Mouse (Mus musculus) CH12.LX (cell line): Measurements from ENCODE around the gene Ckmt1. TPM values are rescaled to one million over a fixed set of nuclear protein-coding genes. Genes with fewer than 3 reads are reported as not detected.

ENCODE experiments used
- DNase-seq: peaks from one replicate; pipeline ENCODE4 v3.0.0-alpha.2; 2013; ENCODE audit errors: extremely low read depth
- H3K27ac ChIP-seq: 2 replicates; pipeline ENCODE4 v1.5.1; 2012; ENCODE audit warnings: low read depth, mild to moderate bottlenecking, control low read depth, moderate library complexity; ENCODE audit not compliant: insufficient read depth
- H3K27me3 ChIP-seq: replicated peaks from 2 replicates; pipeline ENCODE3; 2012; ENCODE audit warnings: inconsistent platforms
- H3K36me3 ChIP-seq, 2 experiments: replicated peaks in 1 of 2; 2 replicates each; pipeline versions ENCODE3 to v1.6.1; 2012; ENCODE audit warnings: inconsistent platforms in 1 of 2, low read length in 1 of 2, mild to moderate bottlenecking in 1 of 2, mixed read lengths in 1 of 2, moderate library complexity in 1 of 2; ENCODE audit not compliant: control insufficient read depth in 1 of 2, insufficient read depth in 1 of 2
- H3K4me1 ChIP-seq, 2 experiments: 2 replicates each; pipeline ENCODE4 v1.6.1; 2012; ENCODE audit warnings: inconsistent platforms in 1 of 2, moderate library complexity in 1 of 2; ENCODE audit not compliant: insufficient read depth in 2 of 2, control insufficient read depth in 1 of 2
- H3K4me2 ChIP-seq: 2 replicates; pipeline ENCODE4 v1.6.1; 2012; ENCODE audit warnings: low read depth, mild to moderate bottlenecking, control low read depth; ENCODE audit not compliant: poor library complexity, insufficient read depth, severe bottlenecking
- H3K4me3 ChIP-seq, 3 experiments: fragments of 150-350 bp in 1 of 3; sonication (generic) in 1 of 3; replicated peaks in 1 of 3; 2 replicates each; pipeline versions ENCODE3 to v1.5.1; 2011 to 2012; ENCODE audit warnings: low read depth in 2 of 3, low read length in 2 of 3, mild to moderate bottlenecking in 2 of 3, moderate library complexity in 2 of 3, control low read depth in 1 of 3, improper control_type of control experiment in 1 of 3, inconsistent platforms in 1 of 3, mixed read lengths in 1 of 3; ENCODE audit not compliant: poor library complexity in 1 of 3
- H3K79me2 ChIP-seq: replicated peaks from 2 replicates; pipeline ENCODE4 v1.6.1; 2012; ENCODE audit warnings: mild to moderate bottlenecking, moderate library complexity; ENCODE audit not compliant: control insufficient read depth, poor library complexity, insufficient read depth, severe bottlenecking; ENCODE audit errors: extremely low read depth
- H3K9ac ChIP-seq: 2 replicates; pipeline ENCODE4 v1.6.1; 2012; ENCODE audit warnings: low read depth, mild to moderate bottlenecking, control low read depth, moderate library complexity; ENCODE audit not compliant: insufficient read depth
- H3K9me3 ChIP-seq: replicated peaks from 2 replicates; pipeline ENCODE3; 2012; ENCODE audit warnings: low read length, inconsistent platforms, mixed read lengths
- BHLHE40 ChIP-seq: IDR thresholded peaks from 2 replicates; pipeline ENCODE4 v1.6.1; 2011; ENCODE audit warnings: mild to moderate bottlenecking, low read depth, low read length, improper control_type of control experiment
- CHD1 ChIP-seq: IDR thresholded peaks from 2 replicates; pipeline ENCODE4 v1.6.1; 2012; ENCODE audit warnings: low read depth, low read length, improper control_type of control experiment, inconsistent platforms
- CHD2 ChIP-seq: IDR thresholded peaks from 2 replicates; pipeline ENCODE4 v1.6.1; 2011; ENCODE audit warnings: low read length, improper control_type of control experiment
- CTCF ChIP-seq, 2 experiments: IDR thresholded peaks in 1 of 2; conservative IDR thresholded peaks in 1 of 2; 2 replicates each; pipeline ENCODE4 v1.5.1; 2011 to 2012; ENCODE audit warnings: low read depth in 2 of 2, low read length in 2 of 2, improper control_type of control experiment in 1 of 2, inconsistent platforms in 1 of 2, mild to moderate bottlenecking in 1 of 2, moderate library complexity in 1 of 2
- ELF1 ChIP-seq: IDR thresholded peaks from 2 replicates; pipeline ENCODE4 v1.6.1; 2014; ENCODE audit warnings: low read depth, mild to moderate bottlenecking, inconsistent platforms, low read length, improper control_type of control experiment
- EP300 ChIP-seq: IDR thresholded peaks from 2 replicates; pipeline ENCODE4 v1.6.1; 2011; ENCODE audit warnings: low read length, improper control_type of control experiment
- ETS1 ChIP-seq: conservative IDR thresholded peaks from 2 replicates; pipeline ENCODE4 v1.6.1; 2012; ENCODE audit warnings: low read depth, mild to moderate bottlenecking, inconsistent platforms, low read length, improper control_type of control experiment, moderate library complexity
- MAFK ChIP-seq: IDR thresholded peaks from 2 replicates; pipeline ENCODE4 v1.6.1; 2011; ENCODE audit warnings: low read length, improper control_type of control experiment; ENCODE audit not compliant: insufficient replicate concordance
- MAX ChIP-seq: IDR thresholded peaks from 2 replicates; pipeline ENCODE4 v1.6.1; 2011; ENCODE audit warnings: low read length, improper control_type of control experiment
- MEF2A ChIP-seq: IDR thresholded peaks from 2 replicates; pipeline ENCODE4 v1.6.1; 2014; ENCODE audit warnings: low read depth, mild to moderate bottlenecking, inconsistent platforms, low read length, improper control_type of control experiment, borderline replicate concordance
- NELFE ChIP-seq: IDR thresholded peaks from 2 replicates; pipeline ENCODE4 v1.6.1; 2011; ENCODE audit warnings: low read depth, low read length, improper control_type of control experiment
- NRF1 ChIP-seq: IDR thresholded peaks from 2 replicates; pipeline ENCODE4 v1.6.1; 2014; ENCODE audit warnings: low read depth, mild to moderate bottlenecking, inconsistent platforms, low read length, improper control_type of control experiment, moderate library complexity
- PAX5 ChIP-seq: IDR thresholded peaks from 2 replicates; pipeline ENCODE4 v1.6.1; 2012; ENCODE audit warnings: low read length, inconsistent platforms, mixed read lengths
- RAD21 ChIP-seq: IDR thresholded peaks from 2 replicates; pipeline ENCODE4 v1.6.1; 2011; ENCODE audit warnings: low read depth, mild to moderate bottlenecking, low read length, improper control_type of control experiment, moderate library complexity
- SMC3 ChIP-seq: IDR thresholded peaks from 2 replicates; pipeline ENCODE4 v1.6.1; 2011; ENCODE audit warnings: low read depth, low read length, improper control_type of control experiment
- TCF12 ChIP-seq: IDR thresholded peaks from 2 replicates; pipeline ENCODE4 v1.6.1; 2014; ENCODE audit warnings: low read depth, mild to moderate bottlenecking, inconsistent platforms, low read length, improper control_type of control experiment
- USF1 ChIP-seq: IDR thresholded peaks from 2 replicates; pipeline ENCODE4 v1.6.1; 2014; ENCODE audit warnings: low read depth, mild to moderate bottlenecking, inconsistent platforms, low read length, improper control_type of control experiment
- ZC3H11A ChIP-seq: IDR thresholded peaks from 2 replicates; pipeline ENCODE4 v1.6.1; 2012; ENCODE audit warnings: low read depth, mild to moderate bottlenecking, inconsistent platforms, low read length, improper control_type of control experiment
- ZNF384 ChIP-seq: IDR thresholded peaks from 2 replicates; pipeline ENCODE4 v1.6.1; 2012; ENCODE audit warnings: low read depth, low read length, improper control_type of control experiment, inconsistent platforms
- dilution Hi-C: fragments of 300-500 bp; cut with MboI; formaldehyde crosslinking; loops from 2 replicates; pipeline ENCODE4 v1.14.3; 2020; ENCODE audit warnings: low sequenced_read_pairs; ENCODE audit not compliant: extremely low pct_unique_long_range_greater_than_20kb, extremely low pct_ligation_motif_present
- in situ Hi-C: fragments of 300-500 bp; cut with MboI; formaldehyde crosslinking; loops from 3 replicates; pipeline ENCODE4 v1.14.3; 2019; ENCODE audit warnings: low sequenced_read_pairs, low pct_ligation_motif_present, low pct_unique_long_range_greater_than_20kb, mixed read lengths
- polyA plus RNA-seq: library from polyadenylated mRNA; unstranded; fragments of >175 nt; gene quantifications from 2 replicates; pipeline ENCODE4 v1.2.1, GENCODE M21; 2012; ENCODE audit warnings: low read depth; ENCODE audit not compliant: insufficient read length
- total RNA-seq, 2 experiments: library from RNA; depleted of rRNA; stranded (reverse); fragments of 300-350 nt in 1 of 2; fragments of >200 nt in 1 of 2; gene quantifications; 2 replicates each; pipeline ENCODE4 v1.2.3; 2012 to 2014

Ckmt1 gene
- total and polyA plus RNA-seq, 3 experiments: 2.6 to 3.9 TPM; not detected in 1

DNA sequence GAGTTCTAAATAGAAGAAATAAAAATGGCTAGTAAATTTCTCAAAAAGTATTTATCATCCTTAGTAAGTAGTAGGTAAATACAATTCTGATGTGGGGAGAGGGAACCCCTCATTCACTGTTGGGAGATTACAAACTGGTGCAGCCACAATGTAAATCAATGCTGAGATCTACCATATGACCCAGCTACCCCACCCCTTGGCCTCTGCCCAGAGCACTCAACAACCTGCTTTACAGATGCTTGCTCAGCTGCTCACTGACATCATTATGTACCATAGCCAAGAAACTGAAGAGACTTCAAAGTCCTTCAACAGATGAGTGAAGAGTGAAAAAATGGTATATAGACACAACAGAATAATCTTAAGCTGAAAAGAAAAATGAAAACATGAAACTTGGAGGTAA lies 45.8 kb downstream of the Ckmt1 start:
- DNase-seq: no peak
- H3K4me3 ChIP-seq: no peak overlapping the region
- no peaks in the 10 kb centered on the region for H3K9me3 ChIP-seq
- H3K9ac ChIP-seq: no peak overlapping the region
- H3K27ac ChIP-seq: no peak overlapping the region
- dilution Hi-C loops (no loop called here), in situ Hi-C loops (no loop called here)
- no peaks in the 10 kb centered on the region for H3K27me3 ChIP-seq
- H3K36me3 ChIP-seq: no peaks in the 10 kb centered on the region
- H3K4me2 ChIP-seq: no peak overlapping the region
- no peaks in the 10 kb centered on the region for H3K4me1 ChIP-seq
- no peaks in the 10 kb centered on the region for H3K79me2 ChIP-seq
- TF ChIP-seq MAX (no peak), USF1 (no peak), CHD1 (no peak), CHD2 (no peak), MAFK (no peak), SMC3 (no peak)

DNA sequence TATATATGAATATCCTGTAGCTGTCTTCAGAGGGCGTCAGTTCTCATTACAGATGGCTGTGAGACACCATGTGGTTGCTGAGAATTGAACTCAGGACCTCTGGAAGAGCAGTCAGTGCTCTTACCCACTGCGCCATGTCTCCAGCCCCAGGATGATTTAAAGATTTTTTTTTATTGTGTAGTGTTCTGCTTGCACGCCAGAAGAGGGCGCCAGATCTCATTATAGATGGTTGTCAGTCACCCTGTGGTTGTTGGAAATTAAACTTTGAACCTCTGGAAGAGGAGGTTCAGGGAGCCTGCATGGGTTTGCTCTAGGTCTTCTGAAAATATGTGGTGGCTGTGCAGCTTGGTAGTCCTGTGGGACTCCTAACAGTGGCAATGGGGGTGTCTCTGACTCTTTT lies 50.6 kb downstream of the Ckmt1 start:
- no peaks in the 10 kb centered on the region; the same call in 1 of the 2 replicates for H3K79me2 ChIP-seq
- no peak overlapping the region for H3K4me2 ChIP-seq
- peak; percentile 72 for DNase-seq
- dilution Hi-C loops: no loop called here
- no peak overlapping the region for H3K9ac ChIP-seq
- no peaks in the 10 kb centered on the region for H3K9me3 ChIP-seq
- in situ Hi-C loops: no loop called here
- H3K36me3 ChIP-seq: peaks cover 0 to 7% of the 10 kb centered on the region in 2 experiments
- TF ChIP-seq MAX: no peak
- no peak for TF ChIP-seq NELFE
- no peak for TF ChIP-seq MEF2A
- no peak for TF ChIP-seq EP300
- TF ChIP-seq ZNF384: peak; percentile 82
- no peak for TF ChIP-seq CHD1
- peak; percentile 52 for TF ChIP-seq RAD21
- no peak for TF ChIP-seq NRF1
- TF ChIP-seq PAX5: no peak
- TF ChIP-seq CTCF (conservative IDR thresholded peaks at IDR 0.05 in 1 of 2, IDR thresholded peaks at IDR 0.05 in 1 of 2; ENCODE audit: low read depth in 2 of 2, low read length in 2 of 2): peak; percentile 44 to 70; a peak in 3 of 4 replicates
- peak; percentile 55 for TF ChIP-seq SMC3
- H3K4me3 ChIP-seq: no peak overlapping the region
- no peaks in the 10 kb centered on the region for H3K27me3 ChIP-seq
- H3K27ac ChIP-seq: no peak overlapping the region
- peaks cover 0 to 5% of the 10 kb centered on the region in 2 experiments; a peak in 2 of 4 replicates for H3K4me1 ChIP-seq

DNA sequence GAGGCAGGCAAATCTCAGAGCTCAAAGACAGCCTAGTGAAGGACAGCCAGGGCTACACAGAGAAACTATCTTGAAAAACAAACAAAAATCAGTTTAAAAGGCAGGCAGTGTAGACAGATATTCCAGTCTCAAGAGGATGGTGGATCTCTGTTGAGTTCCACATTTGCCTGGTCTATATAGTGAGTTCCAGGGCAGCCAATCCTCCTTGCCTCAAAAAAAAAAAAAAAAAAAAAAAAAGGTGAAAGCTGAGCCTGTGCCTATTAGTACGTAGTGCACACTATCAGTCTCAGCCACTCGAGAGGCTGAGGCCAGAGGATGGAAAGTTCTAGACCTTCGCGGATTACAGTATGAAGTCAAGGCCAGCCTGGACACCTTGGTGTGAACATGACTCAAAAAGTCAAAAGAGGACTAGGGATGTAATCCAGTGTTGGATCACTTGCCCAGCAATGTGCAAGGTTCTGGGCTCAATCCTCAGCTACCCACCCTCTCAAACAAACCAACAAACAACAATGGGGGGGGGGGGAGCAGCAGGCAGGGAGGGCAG lies 55.4 kb downstream of the Ckmt1 start:
- peaks cover 41% of the 10 kb centered on the region for H3K79me2 ChIP-seq
- TF ChIP-seq ETS1 (no peak), NRF1 (no peak), ZC3H11A (no peak), TCF12 (no peak), ELF1 (no peak), MEF2A (no peak), CHD1 (peak; percentile 73; the same call in 1 of the 2 replicates), ZNF384 (peak; percentile 92), BHLHE40 (no peak)
- in situ Hi-C loops: no loop called here
- dilution Hi-C loops: no loop called here
- H3K27me3 ChIP-seq: no peaks in the 10 kb centered on the region
- peak; percentile 42 for DNase-seq
- H3K36me3 ChIP-seq: peaks cover 5 to 21% of the 10 kb centered on the region in 2 experiments
- H3K4me1 ChIP-seq: peaks cover 0 to 35% of the 10 kb centered on the region in 2 experiments; a peak in 3 of 4 replicates
- H3K9me3 ChIP-seq: no peaks in the 10 kb centered on the region
- H3K4me3 ChIP-seq: peak overlapping the region; percentile 78 to 96 (median 79)
- peak overlapping the region; percentile 65 for H3K9ac ChIP-seq
- H3K4me2 ChIP-seq: peak overlapping the region; percentile 37
- H3K27ac ChIP-seq: peak overlapping the region; percentile 72
